Mouse (Mus musculus): ENCODE measurements around the gene Dtnb. TPM values are rescaled to one million over a fixed set of nuclear protein-coding genes. Genes with fewer than 3 reads are reported as not detected.
"Not testable (repeated sequence)": the region's sequence is repeated elsewhere in the genome, so short reads cannot be mapped to it uniquely, and the experiment has no call there.

The Dtnb gene
- total and polyA plus RNA-seq, 2 experiments from 2014 or later: 4.7 to 25.5 TPM

DNA sequence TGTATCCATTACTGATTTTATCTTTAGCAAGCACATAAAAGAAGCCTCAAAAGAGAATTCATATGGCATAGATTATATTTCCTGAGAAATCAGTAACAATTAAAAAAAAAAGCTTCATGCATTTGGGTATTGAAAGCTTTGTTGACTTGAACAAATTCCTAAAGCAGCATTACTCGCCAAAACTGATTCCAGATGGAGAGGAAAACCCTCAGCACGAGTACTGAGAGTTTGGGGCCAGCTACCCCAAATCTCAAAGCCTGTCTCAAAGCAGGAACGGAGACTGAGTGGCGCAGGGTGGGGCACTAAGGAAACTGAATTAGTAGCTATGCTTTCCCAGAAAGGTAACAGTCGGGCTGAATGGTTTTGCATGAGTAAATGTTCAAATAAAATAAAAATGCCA lies 108.5 kb downstream of the Dtnb start:
- H3K4me1 ChIP-seq (ENCODE audit: control insufficient read depth, insufficient read depth): no peaks in the 10 kb centered on the region
- no peaks in the 10 kb centered on the region for H3K36me3 ChIP-seq (replicated peaks; ENCODE audit: control insufficient read depth, insufficient read depth, low read length)
- no peaks in the 10 kb centered on the region for H3K9me3 ChIP-seq (replicated peaks; ENCODE audit: control insufficient read depth, low read length)
- DNase-seq (ENCODE audit: low spot score) (no peak), ATAC-seq (ENCODE audit: insufficient read depth, low read depth) (no peak)
- 83% methylated on average over 5 of the region's 5 CpGs for WGBS
- TF ChIP-seq CTCF (IDR thresholded peaks at IDR 0.05; ENCODE audit: low read depth): no peak
- H3K4me3 ChIP-seq (ENCODE audit: low read depth, low read length): no peak overlapping the region
- no peaks in the 10 kb centered on the region for H3K27me3 ChIP-seq (ENCODE audit: control insufficient read depth, insufficient read depth, low read length)
- H3K4me2 ChIP-seq (ENCODE audit: low read depth, low read length): no peak overlapping the region
- no peak overlapping the region for H3K27ac ChIP-seq (ENCODE audit: low read depth)
- no peak overlapping the region for H3K9ac ChIP-seq (replicated peaks; ENCODE audit: low read depth, low read length)

- no peak for TF ChIP-seq EP300 (IDR thresholded peaks at IDR 0.05; ENCODE audit: low read depth)
- TF ChIP-seq CTCF (IDR thresholded peaks at IDR 0.05; ENCODE audit: low read depth): no peak
- WGBS: 72% methylated on average over 8 of the region's 8 CpGs
These were observed 110.9 kb downstream of the Dtnb start for GRCm38 (mm10) chr12:3683041-3683440.

DNA sequence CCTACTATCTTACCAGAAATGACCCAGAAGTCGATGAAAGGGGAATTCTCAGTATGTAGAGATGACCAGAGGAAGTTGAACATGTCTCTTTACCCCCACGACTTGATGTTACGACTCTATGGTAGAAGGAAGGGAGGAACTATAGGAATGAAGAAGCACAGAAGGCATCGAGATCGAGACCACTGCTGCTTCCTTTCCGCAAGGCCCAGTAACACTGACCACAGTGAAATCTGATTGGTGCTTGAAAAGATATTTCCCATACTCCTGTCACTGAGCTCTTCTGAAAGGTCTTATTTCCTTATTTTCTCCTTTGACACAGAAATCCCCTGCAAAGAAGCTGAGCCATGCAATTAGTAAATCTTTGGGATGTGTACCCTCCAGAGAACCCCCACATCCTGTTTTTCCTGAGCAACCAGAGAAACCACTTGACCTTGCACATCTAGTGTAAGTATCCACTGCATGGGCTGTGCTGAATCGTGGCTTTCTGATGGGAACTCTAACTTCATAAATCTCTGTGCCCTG lies 114.3 kb downstream of the Dtnb start:
- 68% methylated on average over 7 of the region's 7 CpGs for WGBS
- Histone ChIP-seq H3K27me3 (ENCODE audit: control insufficient read depth, insufficient read depth, low read length) (no peaks in the 10 kb centered on the region), H3K36me3 (replicated peaks; ENCODE audit: control insufficient read depth, insufficient read depth, low read length) (no peaks in the 10 kb centered on the region), H3K27ac (ENCODE audit: low read depth) (no peak overlapping the region), H3K9ac (replicated peaks; ENCODE audit: low read depth, low read length) (no peak overlapping the region), H3K4me1 (ENCODE audit: control insufficient read depth, insufficient read depth) (no peaks in the 10 kb centered on the region), H3K4me3 (ENCODE audit: low read depth, low read length) (no peak overlapping the region), H3K9me3 (replicated peaks; ENCODE audit: control insufficient read depth, low read length) (no peaks in the 10 kb centered on the region), H3K4me2 (ENCODE audit: low read depth, low read length) (no peak overlapping the region)
- DNase-seq (ENCODE audit: low spot score): no peak
- TF ChIP-seq EP300 (IDR thresholded peaks at IDR 0.05; ENCODE audit: low read depth) (no peak), CTCF (IDR thresholded peaks at IDR 0.05; ENCODE audit: low read depth) (no peak)
- ATAC-seq (ENCODE audit: insufficient read depth, low read depth): no peak

More at GRCm38 (mm10) chr12:3683041-3683440, 110.9 kb downstream of the Dtnb start:
- Histone ChIP-seq H3K36me3 (replicated peaks; ENCODE audit: control insufficient read depth, insufficient read depth, low read length) (no peaks in the 10 kb centered on the region), H3K27ac (ENCODE audit: low read depth) (no peak overlapping the region), H3K4me1 (ENCODE audit: control insufficient read depth, insufficient read depth) (no peaks in the 10 kb centered on the region), H3K9me3 (replicated peaks; ENCODE audit: control insufficient read depth, low read length) (no peaks in the 10 kb centered on the region), H3K4me3 (ENCODE audit: low read depth, low read length) (no peak overlapping the region), H3K9ac (replicated peaks; ENCODE audit: low read depth, low read length) (no peak overlapping the region), H3K27me3 (ENCODE audit: control insufficient read depth, insufficient read depth, low read length) (no peaks in the 10 kb centered on the region), H3K4me2 (ENCODE audit: low read depth, low read length) (no peak overlapping the region)
- DNase-seq (ENCODE audit: low spot score) (no peak), ATAC-seq (ENCODE audit: insufficient read depth, low read depth) (no peak)

DNA sequence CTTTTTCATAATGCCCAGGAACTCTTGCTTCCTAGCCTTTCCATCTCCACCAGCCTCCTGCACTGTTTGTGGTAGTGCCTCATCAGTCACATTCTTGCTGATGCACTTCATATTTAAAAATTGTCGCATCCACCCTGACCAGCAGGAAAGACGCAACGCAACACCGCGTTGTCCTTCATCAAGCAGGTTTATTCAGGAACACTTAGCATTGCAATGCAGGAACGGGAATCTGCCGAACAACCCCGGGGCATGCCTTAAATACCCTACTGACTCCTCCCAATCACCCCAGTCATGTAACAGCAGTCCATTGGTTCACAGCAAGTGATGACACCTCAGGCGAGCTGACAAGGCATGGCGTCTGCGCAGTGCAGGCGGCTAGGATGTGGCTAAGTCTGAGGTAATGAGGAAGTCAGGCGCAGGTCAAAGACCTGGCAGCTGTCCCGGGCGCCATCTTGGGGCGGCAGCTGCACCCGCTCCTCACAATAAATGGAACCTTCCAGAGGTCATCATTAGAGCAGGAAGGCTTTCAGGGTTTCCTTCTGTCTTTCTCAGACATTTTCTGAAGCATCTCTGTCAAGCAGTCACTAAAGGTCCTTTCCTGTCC lies 118.8 kb downstream of the Dtnb start:
- 89% methylated on average over 17 of the region's 17 CpGs for WGBS
- not testable (repeated sequence) for H3K27ac ChIP-seq (ENCODE audit: low read depth); DNase-seq (ENCODE audit: low spot score); H3K36me3 ChIP-seq (replicated peaks; ENCODE audit: control insufficient read depth, insufficient read depth, low read length); H3K27me3 ChIP-seq (ENCODE audit: control insufficient read depth, insufficient read depth, low read length); H3K4me3 ChIP-seq (ENCODE audit: low read depth, low read length); H3K9ac ChIP-seq (replicated peaks; ENCODE audit: low read depth, low read length); H3K4me2 ChIP-seq (ENCODE audit: low read depth, low read length); ATAC-seq (ENCODE audit: insufficient read depth, low read depth); H3K4me1 ChIP-seq (ENCODE audit: control insufficient read depth, insufficient read depth); H3K9me3 ChIP-seq (replicated peaks; ENCODE audit: control insufficient read depth, low read length)

- DNase-seq (ENCODE audit: low spot score): no peak
- Histone ChIP-seq H3K9me3 (replicated peaks; ENCODE audit: control insufficient read depth, low read length) (no peaks in the 10 kb centered on the region), H3K9ac (replicated peaks; ENCODE audit: low read depth, low read length) (no peak overlapping the region), H3K4me2 (ENCODE audit: low read depth, low read length) (no peak overlapping the region), H3K4me3 (ENCODE audit: low read depth, low read length) (no peak overlapping the region), H3K27me3 (ENCODE audit: control insufficient read depth, insufficient read depth, low read length) (no peaks in the 10 kb centered on the region), H3K4me1 (ENCODE audit: control insufficient read depth, insufficient read depth) (no peaks in the 10 kb centered on the region), H3K27ac (ENCODE audit: low read depth) (no peak overlapping the region), H3K36me3 (replicated peaks; ENCODE audit: control insufficient read depth, insufficient read depth, low read length) (no peaks in the 10 kb centered on the region)
- 66% methylated on average over 6 of the region's 6 CpGs for WGBS
- TF ChIP-seq CTCF (IDR thresholded peaks at IDR 0.05; ENCODE audit: low read depth): no peak
- no peak for ATAC-seq (ENCODE audit: insufficient read depth, low read depth)
These were observed 120.7 kb downstream of the Dtnb start for GRCm38 (mm10) chr12:3692795-3693392.

All from heart, postnatal 0 days (tissue).